Mouse (Mus musculus) myocyte (in vitro differentiated cells): ENCODE measurements at regions not wholly inside any gene's neighbourhood (a gene's known extent, or its start where the extent isn't known, plus 50 kb on each side); places are given as distances from the start of the nearest gene placed in this dataset.

ENCODE experiments used
- H3K27me3 ChIP-seq: one replicate; pipeline ENCODE4 v1.6.1; 2011; ENCODE audit not compliant: control insufficient read depth, insufficient read depth, insufficient read length
- H3K36me3 ChIP-seq: one replicate; pipeline ENCODE4 v1.6.1; 2011; ENCODE audit not compliant: control insufficient read depth, insufficient read depth
- H3K4me2 ChIP-seq: one replicate; pipeline ENCODE4 v1.6.1; 2011; ENCODE audit warnings: low read depth, control low read depth
- H3K4me3 ChIP-seq: one replicate; pipeline ENCODE4 v1.5.1; 2011; ENCODE audit warnings: mild to moderate bottlenecking, control low read depth, moderate library complexity
- H3K79me2 ChIP-seq: one replicate; pipeline ENCODE4 v1.6.1; 2011; ENCODE audit not compliant: control insufficient read depth, insufficient read depth
- H3ac ChIP-seq: one replicate; pipeline ENCODE4 v1.6.1; 2011; ENCODE audit not compliant: control insufficient read depth, insufficient read length
- CEBPB ChIP-seq: IDR thresholded peaks from 2 replicates; pipeline ENCODE4 v1.6.1; 2011; ENCODE audit warnings: mild to moderate bottlenecking, moderate library complexity; ENCODE audit not compliant: poor library complexity, insufficient read depth, severe bottlenecking
- E2F4 ChIP-seq: IDR thresholded peaks from one replicate; pipeline ENCODE4 v1.6.1; 2011; ENCODE audit warnings: mild to moderate bottlenecking, control low read depth, moderate library complexity; ENCODE audit not compliant: insufficient read depth
- MAX ChIP-seq: IDR thresholded peaks from one replicate; pipeline ENCODE4 v1.6.1; 2011; ENCODE audit warnings: low read depth, mild to moderate bottlenecking, control low read depth
- MYOD1 ChIP-seq, 3 experiments: IDR thresholded peaks; one replicate each; pipeline ENCODE4 v1.6.1; 2011; ENCODE audit warnings: control low read depth in 2 of 3, low read depth in 2 of 3, mild to moderate bottlenecking in 2 of 3, moderate library complexity in 1 of 3; ENCODE audit not compliant: insufficient read length in 2 of 3, control insufficient read depth in 1 of 3
- MYOG ChIP-seq, 3 experiments: IDR thresholded peaks; one replicate each; pipeline ENCODE4 v1.6.1; 2011; ENCODE audit warnings: control low read depth in 2 of 3, low read depth in 2 of 3, mild to moderate bottlenecking in 2 of 3; ENCODE audit not compliant: insufficient read length in 2 of 3, control insufficient read depth in 1 of 3, insufficient read depth in 1 of 3
- POLR2A ChIP-seq: IDR thresholded peaks from one replicate; pipeline ENCODE4 v1.6.1; 2011; ENCODE audit warnings: low read depth, mild to moderate bottlenecking, control low read depth, moderate library complexity; ENCODE audit not compliant: insufficient read length
- POLR2AphosphoS2 ChIP-seq: IDR thresholded peaks from one replicate; pipeline ENCODE4 v1.6.1; 2011; ENCODE audit warnings: low read depth, control low read depth; ENCODE audit not compliant: insufficient read length
- REST ChIP-seq: IDR thresholded peaks from one replicate; pipeline ENCODE4 v1.6.1; 2011; ENCODE audit warnings: mild to moderate bottlenecking, control low read depth, moderate library complexity; ENCODE audit not compliant: insufficient read depth, insufficient read length
- SRF ChIP-seq: IDR thresholded peaks from one replicate; pipeline ENCODE4 v1.6.1; 2011; ENCODE audit warnings: low read depth; ENCODE audit not compliant: control insufficient read depth, insufficient read length
- TCF12 ChIP-seq: IDR thresholded peaks from one replicate; pipeline ENCODE4 v1.6.1; 2011; ENCODE audit warnings: mild to moderate bottlenecking, control low read depth; ENCODE audit not compliant: poor library complexity, insufficient read depth, severe bottlenecking
- TCF3 ChIP-seq: IDR thresholded peaks from one replicate; pipeline ENCODE4 v1.6.1; 2011; ENCODE audit warnings: low read depth, control low read depth; ENCODE audit not compliant: insufficient read length
- USF1 ChIP-seq: IDR thresholded peaks from one replicate; pipeline ENCODE4 v1.6.1; 2011; ENCODE audit warnings: low read depth, mild to moderate bottlenecking, control low read depth, moderate library complexity

DNA sequence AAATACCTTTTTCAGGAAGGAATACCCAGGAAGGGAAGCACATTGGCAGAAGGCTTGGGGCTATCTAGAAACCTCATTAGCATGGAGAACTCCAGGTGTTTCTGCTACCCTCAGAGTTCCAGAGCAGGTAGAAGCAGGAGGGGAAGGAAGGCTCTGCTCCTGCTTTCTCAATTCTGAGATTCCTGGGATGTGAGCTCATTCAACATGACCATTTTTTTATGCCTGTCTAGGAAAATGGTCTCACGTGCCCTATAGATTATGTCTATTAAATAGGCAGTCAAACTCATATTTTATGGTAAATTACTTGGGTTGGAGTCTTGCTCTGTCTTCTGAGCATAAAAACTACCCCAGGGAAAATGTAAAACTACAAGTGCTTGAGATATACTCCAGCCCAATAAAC, 130.2 kb downstream of the Ccdc71l start:
- Histone ChIP-seq H3K79me2 (no peaks in the 10 kb centered on the region), H3K4me2 (no peak overlapping the region), H3K4me3 (no peak overlapping the region), H3K36me3 (no peaks in the 10 kb centered on the region), H3K27me3 (no peaks in the 10 kb centered on the region), H3ac (no peak overlapping the region)
- TF ChIP-seq MAX (no peak), POLR2A (no peak), REST (no peak), CEBPB (no peak), MYOG (IDR thresholded peaks at IDR 0.05; ENCODE audit: control insufficient read depth in 1 of 3, insufficient read depth in 1 of 3, insufficient read length in 2 of 3, low read depth in 2 of 3) (no peak), TCF12 (no peak), SRF (no peak), POLR2AphosphoS2 (no peak), USF1 (no peak)

DNA sequence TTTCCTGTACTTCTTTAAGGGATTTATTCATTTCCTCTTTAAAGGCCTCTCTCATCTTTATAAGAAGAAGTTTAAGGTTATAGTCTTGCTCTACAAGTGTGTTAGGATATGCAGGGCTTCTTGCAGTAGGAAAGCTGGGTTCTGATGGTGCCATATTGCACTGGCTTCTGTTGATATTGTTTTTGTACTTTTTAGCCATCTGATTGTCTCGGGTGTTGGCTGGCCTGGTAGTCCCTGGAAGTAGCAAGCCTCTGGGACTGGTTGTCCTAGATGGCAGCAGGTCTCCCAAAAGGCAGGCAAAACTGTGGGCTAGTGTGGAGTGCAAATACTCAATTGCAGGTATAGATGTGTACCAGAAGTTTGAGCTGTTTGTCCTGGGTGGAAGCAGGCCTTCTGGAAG, 147.1 kb downstream of the Ccdc71l start:
- H3K79me2 ChIP-seq: no peaks in the 10 kb centered on the region
- no peak overlapping the region for H3K4me2 ChIP-seq
- no peak overlapping the region for H3K4me3 ChIP-seq
- no peak for TF ChIP-seq TCF3
- no peaks in the 10 kb centered on the region for H3K36me3 ChIP-seq
- H3ac ChIP-seq: no peak overlapping the region
- H3K27me3 ChIP-seq: no peaks in the 10 kb centered on the region

DNA sequence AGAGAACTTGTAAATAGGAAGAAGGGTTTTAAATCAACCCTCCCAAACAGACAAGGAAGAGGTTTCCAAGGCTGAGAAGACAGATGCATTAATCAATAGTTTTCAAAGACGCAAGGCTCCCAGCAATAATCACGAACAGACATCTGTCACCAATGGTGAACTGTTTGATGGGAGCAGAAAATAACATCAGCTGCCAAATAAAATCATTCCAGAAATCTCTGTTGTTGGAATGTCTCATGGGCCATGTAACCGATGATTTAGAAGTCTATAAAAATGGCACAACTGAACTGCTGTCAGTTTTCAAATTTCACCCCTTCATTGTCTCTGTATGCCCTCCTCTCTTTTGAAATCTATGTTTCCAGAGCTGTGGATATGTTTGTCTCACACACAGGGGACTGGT, 152.7 kb downstream of the Ccdc71l start:
- H3ac ChIP-seq: no peak overlapping the region

DNA sequence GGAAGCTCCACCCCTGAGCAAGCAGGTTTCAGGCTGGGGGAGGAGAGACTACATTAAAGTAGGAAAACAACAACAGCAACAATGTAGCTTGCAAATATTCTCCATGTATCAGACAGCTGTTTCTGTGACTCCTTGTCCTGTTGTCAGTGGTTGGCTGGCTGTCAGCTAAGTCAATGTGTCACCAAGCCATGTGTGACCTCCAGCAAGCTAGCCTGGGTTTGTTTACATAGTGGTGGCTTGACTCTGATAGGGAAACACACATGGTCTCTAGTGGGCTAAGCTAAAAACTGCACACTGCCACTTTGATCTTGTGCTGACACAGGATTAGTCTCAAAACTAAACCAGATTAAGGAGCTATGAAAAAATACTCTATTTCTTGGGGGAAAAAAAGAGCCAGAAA, 155.1 kb downstream of the Ccdc71l start:
- Histone ChIP-seq H3ac (no peak overlapping the region), H3K79me2 (no peaks in the 10 kb centered on the region), H3K4me2 (no peak overlapping the region), H3K27me3 (no peaks in the 10 kb centered on the region), H3K4me3 (no peak overlapping the region), H3K36me3 (no peaks in the 10 kb centered on the region)
- TF ChIP-seq POLR2AphosphoS2 (no peak), TCF12 (no peak), CEBPB (no peak), TCF3 (no peak), MAX (no peak), POLR2A (no peak), SRF (no peak), REST (no peak), USF1 (no peak), E2F4 (no peak), MYOG (IDR thresholded peaks at IDR 0.05; ENCODE audit: control insufficient read depth in 1 of 3, insufficient read depth in 1 of 3, insufficient read length in 2 of 3, low read depth in 2 of 3) (no peak), MYOD1 (IDR thresholded peaks at IDR 0.05; ENCODE audit: control insufficient read depth in 1 of 3, insufficient read length in 2 of 3, low read depth in 2 of 3) (no peak)

More for the DNA sequence above, 152.7 kb downstream of the Ccdc71l start:
- Histone ChIP-seq H3K4me3 (no peak overlapping the region), H3K36me3 (no peaks in the 10 kb centered on the region), H3K4me2 (no peak overlapping the region), H3K79me2 (no peaks in the 10 kb centered on the region), H3K27me3 (no peaks in the 10 kb centered on the region)
- no peak for TF ChIP-seq TCF3
- TF ChIP-seq SRF: no peak
- TF ChIP-seq E2F4: no peak
- TF ChIP-seq TCF12: no peak
- TF ChIP-seq MAX: no peak

DNA sequence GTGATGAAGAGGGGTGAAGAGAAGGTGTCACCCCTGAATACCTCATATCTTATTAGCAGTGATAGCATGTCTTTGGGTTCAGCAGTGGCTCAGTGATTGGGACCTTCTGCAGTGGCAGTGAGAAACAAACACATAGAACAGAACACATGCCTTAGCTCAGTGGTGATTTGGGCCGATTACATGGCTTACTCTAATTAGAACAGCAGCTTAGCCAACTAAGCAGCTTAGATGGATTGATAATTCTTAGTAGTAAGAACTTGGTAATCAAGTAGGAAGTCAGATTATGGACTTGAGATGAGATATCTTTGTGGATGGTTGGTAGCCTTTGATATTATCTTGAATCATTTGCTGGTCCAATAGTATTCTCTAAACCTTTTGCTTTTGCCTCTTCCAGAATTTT, 167.0 kb downstream of the Ccdc71l start:
- TF ChIP-seq CEBPB (no peak), POLR2AphosphoS2 (no peak), MAX (no peak), USF1 (no peak), MYOD1 (IDR thresholded peaks at IDR 0.05; ENCODE audit: control insufficient read depth in 1 of 3, insufficient read length in 2 of 3, low read depth in 2 of 3) (no peak), TCF3 (no peak), REST (no peak), SRF (no peak), E2F4 (no peak), TCF12 (no peak), MYOG (IDR thresholded peaks at IDR 0.05; ENCODE audit: control insufficient read depth in 1 of 3, insufficient read depth in 1 of 3, insufficient read length in 2 of 3, low read depth in 2 of 3) (no peak), POLR2A (no peak)
- Histone ChIP-seq H3K4me3 (no peak overlapping the region), H3K36me3 (no peaks in the 10 kb centered on the region), H3K4me2 (no peak overlapping the region), H3K27me3 (no peaks in the 10 kb centered on the region), H3ac (no peak overlapping the region), H3K79me2 (no peaks in the 10 kb centered on the region)
